Mouse (Mus musculus): ENCODE data around the gene Gatb. TPM values are rescaled to one million over a fixed set of nuclear protein-coding genes. Genes with fewer than 3 reads are reported as not detected.
A peak's percentile ranks its signal among the peaks of the same experiment; 100 is the strongest.
"Not testable (repeated sequence)": the region's sequence is repeated elsewhere in the genome, so short reads cannot be mapped to it uniquely, and the experiment has no call there.

Gene Gatb
- polyA plus RNA-seq, 1 experiment from 2014 or later, result 22.4 TPM

GRCm38 (mm10) chr3:85551352-85551751 lies 22.6 kb upstream of the Gatb start:
- Histone ChIP-seq H3K27ac (replicated peaks; ENCODE audit: low read depth, low read length) (no peak overlapping the region), H3K4me3 (replicated peaks; ENCODE audit: low read depth, low read length) (no peak overlapping the region), H3K4me2 (ENCODE audit: low read length) (no peak overlapping the region), H3K4me1 (ENCODE audit: control insufficient read depth, insufficient read depth, low read length) (0 out of 2 replicates have a peak, but pooled peaks cover 3% of the 10 kb centered on the region), H3K36me3 (ENCODE audit: control insufficient read depth, insufficient read depth, low read length) (no peaks in the 10 kb centered on the region), H3K9me3 (ENCODE audit: control insufficient read depth, low read length) (peaks cover 5% of the 10 kb centered on the region; the same call in 1 of the 2 replicates), H3K27me3 (ENCODE audit: control insufficient read depth, insufficient read depth, low read length) (no peaks in the 10 kb centered on the region), H3K9ac (replicated peaks; ENCODE audit: low read length) (no peak overlapping the region)
- ATAC-seq (ENCODE audit: low FRiP score, low TSS enrichment) (no peak), DNase-seq (no peak)
- 60% methylated on average over 2 of the region's 2 CpGs for WGBS

- no peak for DNase-seq
- 79% methylated on average over 6 of the region's 6 CpGs for WGBS
- no peaks in the 10 kb centered on the region for H3K27me3 ChIP-seq (ENCODE audit: control insufficient read depth, insufficient read depth, low read length)
- no peak overlapping the region for H3K4me2 ChIP-seq (ENCODE audit: low read length)
- no peak overlapping the region for H3K4me3 ChIP-seq (replicated peaks; ENCODE audit: low read depth, low read length)
- ATAC-seq (ENCODE audit: low FRiP score, low TSS enrichment), result no peak
- peaks cover 4% of the 10 kb centered on the region; the same call in 1 of the 2 replicates for H3K9me3 ChIP-seq (ENCODE audit: control insufficient read depth, low read length)
- H3K9ac ChIP-seq (replicated peaks; ENCODE audit: low read length), result no peak overlapping the region
- H3K36me3 ChIP-seq (ENCODE audit: control insufficient read depth, insufficient read depth, low read length), result no peaks in the 10 kb centered on the region
- H3K27ac ChIP-seq (replicated peaks; ENCODE audit: low read depth, low read length), result no peak overlapping the region
- H3K4me1 ChIP-seq (ENCODE audit: control insufficient read depth, insufficient read depth, low read length), result 0 out of 2 replicates have a peak, but pooled peaks cover 3% of the 10 kb centered on the region
Observed at GRCm38 (mm10) chr3:85553731-85554277, 20.1 kb upstream of the Gatb start.

GRCm38 (mm10) chr3:85564603-85565002 lies 9.3 kb upstream of the Gatb start:
- Histone ChIP-seq H3K27ac (replicated peaks; ENCODE audit: low read depth, low read length) (no peak overlapping the region), H3K27me3 (ENCODE audit: control insufficient read depth, insufficient read depth, low read length) (no peaks in the 10 kb centered on the region), H3K9me3 (ENCODE audit: control insufficient read depth, low read length) (no peaks in the 10 kb centered on the region), H3K4me1 (ENCODE audit: control insufficient read depth, insufficient read depth, low read length) (no peaks in the 10 kb centered on the region), H3K4me3 (replicated peaks; ENCODE audit: low read depth, low read length) (no peak overlapping the region), H3K4me2 (ENCODE audit: low read length) (no peak overlapping the region), H3K9ac (replicated peaks; ENCODE audit: low read length) (no peak overlapping the region), H3K36me3 (ENCODE audit: control insufficient read depth, insufficient read depth, low read length) (no peaks in the 10 kb centered on the region)
- no peak for DNase-seq
- whole genome bisulfite sequencing, result 66% methylated on average over 2 of the region's 2 CpGs
- no peak for ATAC-seq (ENCODE audit: low FRiP score, low TSS enrichment)

GRCm38 (mm10) chr3:85571276-85571675 lies 2.6 kb upstream of the Gatb start:
- Histone ChIP-seq H3K4me3 (replicated peaks; ENCODE audit: low read depth, low read length) (no peak overlapping the region), H3K36me3 (ENCODE audit: control insufficient read depth, insufficient read depth, low read length) (no peaks in the 10 kb centered on the region), H3K27me3 (ENCODE audit: control insufficient read depth, insufficient read depth, low read length) (no peaks in the 10 kb centered on the region), H3K9me3 (ENCODE audit: control insufficient read depth, low read length) (no peaks in the 10 kb centered on the region), H3K27ac (replicated peaks; ENCODE audit: low read depth, low read length) (no peak overlapping the region), H3K4me1 (ENCODE audit: control insufficient read depth, insufficient read depth, low read length) (no peaks in the 10 kb centered on the region), H3K9ac (replicated peaks; ENCODE audit: low read length) (no peak overlapping the region), H3K4me2 (ENCODE audit: low read length) (no peak overlapping the region)
- no peak for ATAC-seq (ENCODE audit: low FRiP score, low TSS enrichment)
- WGBS, result 60% methylated on average over 2 of the region's 2 CpGs
- DNase-seq, result peak; percentile 87

- not testable (repeated sequence) for H3K9ac ChIP-seq (replicated peaks; ENCODE audit: low read length); H3K27ac ChIP-seq (replicated peaks; ENCODE audit: low read depth, low read length); H3K4me2 ChIP-seq (ENCODE audit: low read length); H3K9me3 ChIP-seq (ENCODE audit: control insufficient read depth, low read length); H3K27me3 ChIP-seq (ENCODE audit: control insufficient read depth, insufficient read depth, low read length); ATAC-seq (ENCODE audit: low FRiP score, low TSS enrichment); H3K4me1 ChIP-seq (ENCODE audit: control insufficient read depth, insufficient read depth, low read length); DNase-seq; H3K4me3 ChIP-seq (replicated peaks; ENCODE audit: low read depth, low read length); H3K36me3 ChIP-seq (ENCODE audit: control insufficient read depth, insufficient read depth, low read length)
- 96% methylated on average over 8 of the region's 8 CpGs for WGBS
Observed at GRCm38 (mm10) chr3:85572502-85572901, 1.4 kb upstream of the Gatb start.

- Histone ChIP-seq H3K4me3 (replicated peaks; ENCODE audit: low read depth, low read length) (peak overlapping the region; percentile 26; the same call in 1 of the 2 replicates), H3K4me1 (ENCODE audit: control insufficient read depth, insufficient read depth, low read length) (no peaks in the 10 kb centered on the region), H3K9me3 (ENCODE audit: control insufficient read depth, low read length) (no peaks in the 10 kb centered on the region), H3K4me2 (ENCODE audit: low read length) (peak overlapping the region; percentile 53), H3K27ac (replicated peaks; ENCODE audit: low read depth, low read length) (no peak overlapping the region), H3K36me3 (ENCODE audit: control insufficient read depth, insufficient read depth, low read length) (no peaks in the 10 kb centered on the region), H3K27me3 (ENCODE audit: control insufficient read depth, insufficient read depth, low read length) (no peaks in the 10 kb centered on the region), H3K9ac (replicated peaks; ENCODE audit: low read length) (no peak overlapping the region)
- no peak for ATAC-seq (ENCODE audit: low FRiP score, low TSS enrichment)
- 24% methylated on average over 6 of the region's 6 CpGs for WGBS
- no peak for DNase-seq
Observed at GRCm38 (mm10) chr3:85573216-85573863, 579 bp upstream of the Gatb start.

- H3K36me3 ChIP-seq (ENCODE audit: control insufficient read depth, insufficient read depth, low read length), result no peaks in the 10 kb centered on the region
- no peaks in the 10 kb centered on the region for H3K9me3 ChIP-seq (ENCODE audit: control insufficient read depth, low read length)
- no peak for ATAC-seq (ENCODE audit: low FRiP score, low TSS enrichment)
- H3K4me2 ChIP-seq (ENCODE audit: low read length), result no peak overlapping the region
- no peaks in the 10 kb centered on the region for H3K4me1 ChIP-seq (ENCODE audit: control insufficient read depth, insufficient read depth, low read length)
- H3K27me3 ChIP-seq (ENCODE audit: control insufficient read depth, insufficient read depth, low read length), result no peaks in the 10 kb centered on the region
- WGBS, result 82% methylated on average over 2 of the region's 2 CpGs
- no peak for DNase-seq
- H3K4me3 ChIP-seq (replicated peaks; ENCODE audit: low read depth, low read length), result no peak overlapping the region
- no peak overlapping the region for H3K9ac ChIP-seq (replicated peaks; ENCODE audit: low read length)
- no peak overlapping the region for H3K27ac ChIP-seq (replicated peaks; ENCODE audit: low read depth, low read length)
Observed at GRCm38 (mm10) chr3:85582726-85583125, 8.8 kb downstream of the Gatb start.

GRCm38 (mm10) chr3:85583194-85583593 lies 9.3 kb downstream of the Gatb start:
- 89% methylated on average over 5 of the region's 5 CpGs for WGBS
- ATAC-seq (ENCODE audit: low FRiP score, low TSS enrichment), result no peak

GRCm38 (mm10) chr3:85584966-85585365 lies 11.0 kb downstream of the Gatb start:
- WGBS, result 90% methylated on average over 4 of the region's 4 CpGs
- Histone ChIP-seq H3K27me3 (ENCODE audit: control insufficient read depth, insufficient read depth, low read length) (no peaks in the 10 kb centered on the region), H3K9me3 (ENCODE audit: control insufficient read depth, low read length) (no peaks in the 10 kb centered on the region), H3K9ac (replicated peaks; ENCODE audit: low read length) (no peak overlapping the region), H3K4me2 (ENCODE audit: low read length) (no peak overlapping the region), H3K27ac (replicated peaks; ENCODE audit: low read depth, low read length) (no peak overlapping the region), H3K4me3 (replicated peaks; ENCODE audit: low read depth, low read length) (no peak overlapping the region), H3K36me3 (ENCODE audit: control insufficient read depth, insufficient read depth, low read length) (no peaks in the 10 kb centered on the region), H3K4me1 (ENCODE audit: control insufficient read depth, insufficient read depth, low read length) (no peaks in the 10 kb centered on the region)
- no peak for ATAC-seq (ENCODE audit: low FRiP score, low TSS enrichment)
- DNase-seq, result no peak

More at GRCm38 (mm10) chr3:85583194-85583593, 9.3 kb downstream of the Gatb start:
- Histone ChIP-seq H3K27me3 (ENCODE audit: control insufficient read depth, insufficient read depth, low read length) (no peaks in the 10 kb centered on the region), H3K27ac (replicated peaks; ENCODE audit: low read depth, low read length) (no peak overlapping the region), H3K4me2 (ENCODE audit: low read length) (no peak overlapping the region), H3K36me3 (ENCODE audit: control insufficient read depth, insufficient read depth, low read length) (no peaks in the 10 kb centered on the region), H3K4me1 (ENCODE audit: control insufficient read depth, insufficient read depth, low read length) (no peaks in the 10 kb centered on the region), H3K9ac (replicated peaks; ENCODE audit: low read length) (no peak overlapping the region), H3K9me3 (ENCODE audit: control insufficient read depth, low read length) (no peaks in the 10 kb centered on the region), H3K4me3 (replicated peaks; ENCODE audit: low read depth, low read length) (no peak overlapping the region)
- no peak for DNase-seq

Data from midbrain, embryonic 14.5 days (tissue).